Mouse (Mus musculus): ENCODE data around the gene Acot2. TPM values are rescaled to one million over a fixed set of nuclear protein-coding genes. Genes with fewer than 3 reads are reported as not detected.
A peak's percentile ranks its signal among the peaks of the same experiment; 100 is the strongest.
"Not testable (repeated sequence)": the region's sequence is repeated elsewhere in the genome, so short reads cannot be mapped to it uniquely, and the experiment has no call there.

The Acot2 gene
- total and polyA plus RNA-seq, 3 experiments = 9.8 to 13.0 TPM; not detected in 1

GRCm38 (mm10) chr12:84008251-84008650, 20.6 kb downstream of the Acot2 start:
- no peaks in the 10 kb centered on the region; a peak in 1 of 4 replicates for H3K4me1 ChIP-seq (ENCODE audit: control insufficient read depth in 1 of 2, insufficient read depth in 2 of 2, low read length in 2 of 2)
- H3K79me2 ChIP-seq (ENCODE audit: control insufficient read depth, insufficient read depth, low read length, poor library complexity) = no peaks in the 10 kb centered on the region
- no peak overlapping the region for H3K27ac ChIP-seq (ENCODE audit: control insufficient read depth, low read depth, low read length)
- H3K36me3 ChIP-seq (ENCODE audit: control insufficient read depth in 1 of 2, insufficient read depth in 2 of 2, low read length in 2 of 2) = no peaks in the 10 kb centered on the region
- TF ChIP-seq POLR2A (IDR thresholded peaks at IDR 0.05; ENCODE audit: control insufficient read depth in 1 of 2, insufficient read depth in 1 of 2, low read depth in 1 of 2, low read length in 2 of 2, poor library complexity in 1 of 2) = no peak
- TF ChIP-seq ZKSCAN1 (IDR thresholded peaks at IDR 0.05; ENCODE audit: low read depth, low read length) = no peak
- TF ChIP-seq BHLHE40 (IDR thresholded peaks at IDR 0.05; ENCODE audit: borderline replicate concordance, low read depth, low read length) = no peak
- TF ChIP-seq UBTF (IDR thresholded peaks at IDR 0.05; ENCODE audit: borderline replicate concordance, insufficient read depth, low read depth, low read length) = no peak
- no peak for TF ChIP-seq ZC3H11A (IDR thresholded peaks at IDR 0.05; ENCODE audit: low read depth, low read length)
- no peak for TF ChIP-seq USF2 (IDR thresholded peaks at IDR 0.05; ENCODE audit: borderline replicate concordance in 1 of 2, insufficient read depth in 1 of 2, low read depth in 1 of 2, low read length in 2 of 2)
- no peak for TF ChIP-seq KAT2A (conservative IDR thresholded peaks at IDR 0.05; ENCODE audit: low read depth, low read length)
- TF ChIP-seq ZMIZ1 (IDR thresholded peaks at IDR 0.05; ENCODE audit: low read depth, low read length) = no peak
- TF ChIP-seq MEF2A (IDR thresholded peaks at IDR 0.05; ENCODE audit: extremely low read depth, insufficient replicate concordance, low read depth, low read length, poor library complexity, severe bottlenecking) = no peak
- TF ChIP-seq MAZ (IDR thresholded peaks at IDR 0.05; ENCODE audit: low read depth, low read length) = no peak
- TF ChIP-seq CTCF (IDR thresholded peaks at IDR 0.05 in 2 of 3, conservative IDR thresholded peaks at IDR 0.05 in 1 of 3; ENCODE audit: control insufficient read depth in 1 of 3, insufficient read depth in 1 of 3, low read depth in 2 of 3, low read length in 3 of 3, poor library complexity in 1 of 3, severe bottlenecking in 1 of 3) = no peak
- TF ChIP-seq MYB (IDR thresholded peaks at IDR 0.05; ENCODE audit: low read depth, low read length) = no peak
- no peak for TF ChIP-seq MXI1 (IDR thresholded peaks at IDR 0.05; ENCODE audit: low read depth, low read length)
- TF ChIP-seq NELFE (IDR thresholded peaks at IDR 0.05; ENCODE audit: low read depth, low read length) = no peak
- no peak for TF ChIP-seq EP300 (IDR thresholded peaks at IDR 0.05; ENCODE audit: low read depth in 1 of 2, low read length in 2 of 2)
- TF ChIP-seq POLR2AphosphoS2 (IDR thresholded peaks at IDR 0.05; ENCODE audit: low read length) = no peak
- TF ChIP-seq TAL1 (IDR thresholded peaks at IDR 0.05; ENCODE audit: low read length) = no peak
- no peak for TF ChIP-seq GATA1 (IDR thresholded peaks at IDR 0.05; ENCODE audit: low read depth, low read length)
- no peak for TF ChIP-seq RCOR1 (IDR thresholded peaks at IDR 0.05; ENCODE audit: low read depth, low read length)
- H3K9me3 ChIP-seq (replicated peaks; ENCODE audit: insufficient read depth, low read length) = no peaks in the 10 kb centered on the region
- peaks cover 0 to 5% of the 10 kb centered on the region in 2 experiments; a peak in 2 of 4 replicates for H3K27me3 ChIP-seq (ENCODE audit: control insufficient read depth in 1 of 2, insufficient read depth in 2 of 2, low read length in 2 of 2)
- no peak for DNase-seq (ENCODE audit: low read depth, low spot score)
- no peak overlapping the region for H3K9ac ChIP-seq (ENCODE audit: control insufficient read depth, low read depth, low read length, poor library complexity, severe bottlenecking)
- H3K4me3 ChIP-seq (ENCODE audit: control insufficient read depth in 1 of 2, insufficient read depth in 1 of 2, low read depth in 2 of 2, low read length in 2 of 2) = no peak overlapping the region

- Histone ChIP-seq H3K9me3 (replicated peaks; ENCODE audit: insufficient read depth, low read length) (no peaks in the 10 kb centered on the region), H3K36me3 (ENCODE audit: control insufficient read depth in 1 of 2, insufficient read depth in 2 of 2, low read length in 2 of 2) (no peaks in the 10 kb centered on the region), H3K9ac (ENCODE audit: control insufficient read depth, low read depth, low read length, poor library complexity, severe bottlenecking) (no peak overlapping the region), H3K4me1 (ENCODE audit: control insufficient read depth in 1 of 2, insufficient read depth in 2 of 2, low read length in 2 of 2) (no peaks in the 10 kb centered on the region), H3K79me2 (ENCODE audit: control insufficient read depth, insufficient read depth, low read length, poor library complexity) (no peaks in the 10 kb centered on the region), H3K4me3 (ENCODE audit: control insufficient read depth in 1 of 2, insufficient read depth in 1 of 2, low read depth in 2 of 2, low read length in 2 of 2) (no peak overlapping the region; a peak in 1 of 4 replicates), H3K27ac (ENCODE audit: control insufficient read depth, low read depth, low read length) (no peak overlapping the region), H3K27me3 (ENCODE audit: control insufficient read depth in 1 of 2, insufficient read depth in 2 of 2, low read length in 2 of 2) (peaks cover 0 to 5% of the 10 kb centered on the region in 2 experiments; a peak in 2 of 4 replicates)
- DNase-seq (ENCODE audit: low read depth, low spot score) = no peak
- TF ChIP-seq MAFK (IDR thresholded peaks at IDR 0.05; ENCODE audit: borderline replicate concordance, low read depth, low read length) (no peak), ETS1 (IDR thresholded peaks at IDR 0.05; ENCODE audit: low read depth, low read length) (no peak), POLR2AphosphoS5 (IDR thresholded peaks at IDR 0.05; ENCODE audit: borderline replicate concordance, low read depth, low read length) (no peak), ZC3H11A (IDR thresholded peaks at IDR 0.05; ENCODE audit: low read depth, low read length) (no peak), TCF12 (IDR thresholded peaks at IDR 0.05; ENCODE audit: low read depth, low read length) (no peak), MXI1 (IDR thresholded peaks at IDR 0.05; ENCODE audit: low read depth, low read length) (no peak), USF1 (IDR thresholded peaks at IDR 0.05; ENCODE audit: low read depth, low read length) (no peak), TAL1 (IDR thresholded peaks at IDR 0.05; ENCODE audit: low read length) (no peak)
Observed at GRCm38 (mm10) chr12:84008729-84009128, 21.1 kb downstream of the Acot2 start.

- peak; percentile 56 for DNase-seq (ENCODE audit: low read depth, low spot score)
- H3K27ac ChIP-seq (ENCODE audit: control insufficient read depth, low read depth, low read length); H3K79me2 ChIP-seq (ENCODE audit: control insufficient read depth, insufficient read depth, low read length, poor library complexity); H3K27me3 ChIP-seq (ENCODE audit: control insufficient read depth in 1 of 2, insufficient read depth in 2 of 2, low read length in 2 of 2); H3K36me3 ChIP-seq (ENCODE audit: control insufficient read depth in 1 of 2, insufficient read depth in 2 of 2, low read length in 2 of 2); H3K9me3 ChIP-seq (replicated peaks; ENCODE audit: insufficient read depth, low read length); H3K4me1 ChIP-seq (ENCODE audit: control insufficient read depth in 1 of 2, insufficient read depth in 2 of 2, low read length in 2 of 2): not testable (repeated sequence)
- peak within 1 kb of the TSS; percentile 29 for H3K9ac ChIP-seq (ENCODE audit: control insufficient read depth, low read depth, low read length, poor library complexity, severe bottlenecking)
- H3K4me3 ChIP-seq (ENCODE audit: control insufficient read depth in 1 of 2, insufficient read depth in 1 of 2, low read depth in 2 of 2, low read length in 2 of 2) = peak within 1 kb of the TSS; percentile 19 to 50; a peak in 3 of 4 replicates
Observed at GRCm38 (mm10) chr12:84009171-84009965, 21.7 kb downstream of the Acot2 start, which contains the start of gene Acot1. TSS of gene Acot1 (plus strand) at chr12:84009490.
